Mouse (Mus musculus) midbrain, embryonic 16.5 days (tissue): Measurements from ENCODE around the gene Tmem86a. TPM values are rescaled to one million over a fixed set of nuclear protein-coding genes. Genes with fewer than 3 reads are reported as not detected.

Experiments
- ATAC-seq: fragments of 200-750 bp; cut with Nextera tagmentation; 2 replicates; pipeline ENCODE4 v1.8.0; 2017; ENCODE audit warnings: moderate TSS enrichment
- H3K27ac ChIP-seq: fragments of 300-500 bp; sonication (generic); 2 replicates; pipeline ENCODE4 v1.5.1; 2014; ENCODE audit warnings: mild to moderate bottlenecking, low read length, mixed read lengths
- H3K27me3 ChIP-seq: fragments of 300-500 bp; sonication (generic); 2 replicates; pipeline ENCODE4 v1.6.1; 2014; ENCODE audit warnings: low read depth, low read length, mixed read lengths; ENCODE audit not compliant: control insufficient read depth, insufficient read depth
- H3K36me3 ChIP-seq: fragments of 300-500 bp; sonication (generic); 2 replicates; pipeline ENCODE4 v1.6.1; 2014; ENCODE audit warnings: mild to moderate bottlenecking, low read length, moderate library complexity, mixed read lengths; ENCODE audit not compliant: control insufficient read depth, insufficient read depth
- H3K4me1 ChIP-seq: fragments of 300-500 bp; sonication (generic); 2 replicates; pipeline ENCODE4 v1.6.1; 2014; ENCODE audit warnings: mild to moderate bottlenecking, low read length, mixed read lengths; ENCODE audit not compliant: control insufficient read depth, insufficient read depth
- H3K4me2 ChIP-seq: fragments of 300-500 bp; sonication (generic); 2 replicates; pipeline ENCODE4 v1.6.1; 2014; ENCODE audit warnings: mild to moderate bottlenecking, low read length, mixed read lengths
- H3K4me3 ChIP-seq: fragments of 300-500 bp; sonication (generic); 2 replicates; pipeline ENCODE4 v1.5.1; 2014; ENCODE audit warnings: low read depth, mild to moderate bottlenecking, low read length, moderate library complexity, mixed read lengths
- H3K9ac ChIP-seq: fragments of 300-500 bp; sonication (generic); 2 replicates; pipeline ENCODE4 v1.6.1; 2014; ENCODE audit warnings: low read depth, low read length, mixed read lengths
- H3K9me3 ChIP-seq: fragments of 300-500 bp; sonication (generic); replicated peaks from 2 replicates; pipeline ENCODE4 v1.6.1; 2014; ENCODE audit warnings: mild to moderate bottlenecking, low read length, mixed read lengths; ENCODE audit not compliant: control insufficient read depth, poor library complexity, severe bottlenecking
- WGBS: fragments of 180-500 bp; shearing (Covaris S2); extraction: QIAGEN DNeasy Blood & Tissue Kit; methylation state at CpG from one replicate; pipeline ENCODE4 v1.1.7; 2014; 5-methylcytosine and 5-hydroxymethylcytosine counted together
- polyA plus RNA-seq: library from polyadenylated mRNA; unstranded; fragments of >200 nt; fragmentation: Nextera tagmentation; extraction: Ambion mirVana; gene quantifications from 2 replicates; pipeline ENCODE4 v1.2.1, GENCODE M21; 2015

The Tmem86a gene
- polyA plus RNA-seq, 1 experiment from 2014 or later, result 24.1 TPM

DNA sequence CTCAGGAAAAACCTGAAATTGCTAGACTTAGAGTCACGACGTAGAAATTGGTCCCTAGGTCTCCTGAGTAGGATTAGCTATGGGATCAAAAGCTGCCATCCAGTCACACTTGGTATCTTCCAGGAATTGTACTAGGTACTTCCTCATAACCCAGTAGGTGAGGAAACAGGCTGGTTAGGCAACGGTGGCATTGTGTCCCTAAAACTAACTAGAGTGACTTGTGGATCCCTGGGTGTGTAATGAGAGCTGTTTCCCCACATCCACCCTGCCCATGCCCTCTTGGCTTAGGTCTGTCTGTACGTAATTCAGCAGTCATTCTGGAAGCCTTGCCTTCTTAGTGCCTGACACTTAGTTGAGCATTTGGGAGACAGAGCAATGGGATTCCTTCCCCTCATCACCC, 5.9 kb downstream of the Tmem86a start:
- peaks cover 13% of the 10 kb centered on the region for H3K4me1 ChIP-seq
- H3K4me2 ChIP-seq, result no peak overlapping the region
- no peaks in the 10 kb centered on the region for H3K36me3 ChIP-seq
- no peaks in the 10 kb centered on the region for H3K9me3 ChIP-seq
- no peak for ATAC-seq
- no peak overlapping the region for H3K27ac ChIP-seq
- no peak overlapping the region for H3K9ac ChIP-seq
- WGBS, result 85% methylated on average over 4 of the region's 4 CpGs
- no peak overlapping the region for H3K4me3 ChIP-seq
- no peaks in the 10 kb centered on the region for H3K27me3 ChIP-seq

DNA sequence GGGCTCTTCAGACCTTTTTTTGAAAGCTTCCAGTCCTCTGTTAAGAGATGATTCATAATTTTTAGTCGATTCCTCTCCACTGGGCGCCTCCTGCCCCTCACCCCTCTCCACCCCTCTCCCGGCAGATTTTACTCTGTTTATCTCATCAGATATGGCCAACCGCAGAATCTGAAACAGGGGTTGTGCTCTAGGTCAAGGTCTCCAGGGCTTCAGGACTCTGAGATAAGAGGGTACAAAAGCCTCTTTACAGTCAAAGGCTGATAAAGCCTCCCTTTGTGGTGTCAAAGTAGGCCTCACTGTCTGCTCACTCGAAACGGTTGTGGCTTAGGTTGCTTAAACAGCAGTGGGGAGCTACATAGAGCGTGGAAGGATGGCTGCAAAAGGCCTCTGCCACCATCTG, 8.9 kb downstream of the Tmem86a start:
- H3K4me2 ChIP-seq, result no peak overlapping the region
- no peaks in the 10 kb centered on the region for H3K27me3 ChIP-seq
- 74% methylated on average over 7 of the region's 7 CpGs for WGBS
- H3K4me3 ChIP-seq, result no peak overlapping the region
- no peak for ATAC-seq
- no peak overlapping the region for H3K27ac ChIP-seq
- no peaks in the 10 kb centered on the region for H3K36me3 ChIP-seq
- no peaks in the 10 kb centered on the region for H3K9me3 ChIP-seq
- no peak overlapping the region for H3K9ac ChIP-seq
- no peaks in the 10 kb centered on the region for H3K4me1 ChIP-seq

DNA sequence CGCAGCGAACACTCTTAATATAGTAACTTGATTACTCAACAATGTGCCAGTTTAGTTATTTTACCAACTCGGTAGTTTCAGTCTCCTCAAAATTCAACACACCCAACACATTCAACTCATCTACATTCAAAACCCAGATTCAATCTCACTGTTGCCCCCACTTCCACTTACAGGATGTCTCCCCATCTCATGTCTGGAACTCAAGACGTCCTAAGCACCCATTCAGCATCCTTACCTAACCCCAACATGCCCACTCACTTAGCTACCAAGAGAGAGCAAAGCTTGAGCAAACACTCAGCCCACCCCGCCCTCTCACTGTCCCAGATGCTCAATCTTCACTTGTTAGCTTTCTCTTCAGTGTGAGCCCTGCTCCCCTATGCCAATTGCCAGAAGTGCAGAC, 11.2 kb downstream of the Tmem86a start:
- no peaks in the 10 kb centered on the region for H3K36me3 ChIP-seq
- H3K9ac ChIP-seq, result no peak overlapping the region
- ATAC-seq, result no peak
- H3K27me3 ChIP-seq, result no peaks in the 10 kb centered on the region
- no peak overlapping the region for H3K27ac ChIP-seq
- no peaks in the 10 kb centered on the region for H3K9me3 ChIP-seq
- WGBS, result 83% methylated on average over 5 of the region's 5 CpGs
- no peak overlapping the region for H3K4me2 ChIP-seq
- H3K4me3 ChIP-seq, result no peak overlapping the region
- H3K4me1 ChIP-seq, result no peaks in the 10 kb centered on the region

DNA sequence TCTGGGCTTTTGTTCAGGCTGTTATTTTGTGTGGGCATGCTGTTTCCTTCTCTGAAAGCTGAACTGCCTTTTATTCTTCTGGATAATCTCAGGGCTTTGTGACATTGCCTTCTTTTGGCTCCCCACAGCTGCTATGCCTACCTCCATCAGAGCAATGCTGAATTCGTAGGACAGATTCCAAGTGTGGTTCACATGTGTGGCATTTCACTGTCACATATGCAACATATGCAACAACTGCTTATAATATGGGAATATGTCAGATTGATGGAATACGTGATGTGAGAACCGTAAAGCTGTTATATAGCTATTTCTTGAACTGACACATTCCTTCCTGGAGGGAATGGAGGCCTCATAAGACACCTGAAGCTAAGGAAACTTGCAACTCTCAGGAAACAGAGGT, 16.5 kb downstream of the Tmem86a start:
- Histone ChIP-seq H3K9ac (no peak overlapping the region), H3K4me2 (no peak overlapping the region), H3K9me3 (no peaks in the 10 kb centered on the region), H3K27me3 (no peaks in the 10 kb centered on the region), H3K36me3 (no peaks in the 10 kb centered on the region), H3K27ac (no peak overlapping the region), H3K4me1 (no peaks in the 10 kb centered on the region), H3K4me3 (no peak overlapping the region)
- no peak for ATAC-seq
- 85% methylated on average over 3 of the region's 3 CpGs for WGBS

DNA sequence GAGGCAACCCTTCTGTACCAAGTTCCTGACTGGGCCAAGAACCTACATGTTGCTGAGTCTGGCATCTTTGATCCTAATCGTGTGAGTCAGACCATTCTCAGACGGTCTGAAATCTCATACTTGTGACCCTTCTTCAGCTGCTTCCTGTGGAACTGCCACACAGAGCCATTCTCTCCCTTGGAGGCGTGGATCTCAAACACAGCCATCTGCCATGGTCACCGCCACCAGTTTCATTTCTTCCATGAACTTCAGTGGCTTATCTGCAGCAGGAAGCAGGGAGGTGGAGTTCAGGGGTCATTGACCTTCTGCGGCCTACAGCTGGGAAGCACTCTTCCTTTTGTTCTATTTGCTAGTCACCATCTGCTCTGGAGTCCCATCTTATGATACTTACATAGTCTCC, 17.5 kb downstream of the Tmem86a start:
- whole genome bisulfite sequencing, result 76% methylated on average over 5 of the region's 5 CpGs
- Histone ChIP-seq H3K27ac (no peak overlapping the region), H3K4me1 (no peaks in the 10 kb centered on the region), H3K9me3 (no peaks in the 10 kb centered on the region), H3K27me3 (no peaks in the 10 kb centered on the region), H3K4me2 (no peak overlapping the region), H3K4me3 (no peak overlapping the region), H3K36me3 (no peaks in the 10 kb centered on the region), H3K9ac (no peak overlapping the region)
- ATAC-seq, result no peak

DNA sequence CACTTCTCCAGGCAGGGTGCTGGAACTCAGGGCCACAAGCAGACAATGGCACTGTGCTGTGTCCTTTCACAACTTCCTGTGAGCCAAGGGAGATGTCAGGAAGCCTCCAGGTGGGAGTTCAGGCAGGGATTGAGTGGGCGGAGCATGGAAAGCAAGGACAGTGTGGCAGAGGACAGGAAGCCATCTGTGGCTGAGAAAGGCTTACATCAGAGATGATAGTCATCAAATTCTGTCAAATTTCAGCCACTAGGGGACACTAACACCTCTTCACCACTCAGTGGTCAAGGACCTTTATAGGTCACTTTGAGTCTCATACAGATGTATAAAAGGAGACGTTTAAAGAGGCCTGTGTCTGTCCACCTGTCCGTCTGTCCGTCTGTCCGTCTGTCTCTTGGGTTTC, 22.1 kb downstream of the Tmem86a start:
- no peaks in the 10 kb centered on the region for H3K27me3 ChIP-seq
- 75% methylated on average over 5 of the region's 5 CpGs for WGBS

DNA sequence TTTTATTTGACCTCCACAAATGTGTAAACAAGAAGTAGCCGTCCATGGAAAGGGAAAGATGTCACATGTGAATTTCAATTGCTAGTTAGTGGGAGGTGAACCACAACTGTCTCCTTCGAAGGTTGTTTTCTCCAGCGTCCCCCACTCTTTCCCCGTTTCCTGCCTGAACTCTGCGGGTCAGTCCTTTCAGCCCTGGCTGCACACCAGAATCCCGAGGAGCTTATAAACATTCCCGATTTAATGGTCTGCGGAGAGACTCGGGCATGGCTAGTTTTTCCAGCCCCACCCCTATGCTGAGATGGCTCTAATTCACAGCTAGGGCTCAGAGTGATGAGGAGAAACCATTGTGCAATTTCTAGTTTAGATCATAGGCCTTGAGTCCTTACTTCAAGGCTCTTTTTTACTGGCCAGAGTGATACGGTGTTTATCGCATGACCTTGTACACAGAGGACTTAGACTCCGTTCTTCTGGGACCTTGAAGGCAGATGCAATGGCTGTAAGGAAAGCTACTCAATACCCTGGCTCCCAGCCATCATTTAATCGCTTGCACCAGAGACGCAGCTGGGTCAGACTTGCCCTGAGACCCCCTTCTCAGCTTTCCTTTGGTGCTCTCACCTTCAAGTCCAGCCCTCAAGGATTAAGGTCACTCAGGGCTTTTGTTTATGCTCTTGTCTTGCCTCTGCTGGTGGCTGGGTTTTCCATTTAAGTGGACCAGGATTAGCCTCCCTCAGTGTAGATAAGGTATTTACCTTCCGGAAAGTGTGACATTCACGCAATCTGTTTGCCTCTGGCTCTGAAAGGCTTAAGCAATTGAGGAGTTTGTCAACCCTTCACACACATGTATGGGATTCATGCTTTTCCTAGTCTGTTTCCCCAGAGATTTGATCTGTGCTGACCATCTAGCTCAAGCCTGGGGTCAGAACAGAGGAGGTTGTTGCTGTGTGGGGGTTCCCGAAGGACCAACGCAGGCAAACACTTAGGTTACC, 23.4 kb downstream of the Tmem86a start:
- no peaks in the 10 kb centered on the region for H3K27me3 ChIP-seq
- peak; percentile 15; the same call in 1 of the 2 replicates for ATAC-seq
- H3K4me2 ChIP-seq, result no peak overlapping the region
- no peaks in the 10 kb centered on the region; the same call in 1 of the 2 replicates for H3K4me1 ChIP-seq
- no peaks in the 10 kb centered on the region for H3K9me3 ChIP-seq
- no peak overlapping the region for H3K9ac ChIP-seq
- H3K36me3 ChIP-seq, result peaks cover 11% of the 10 kb centered on the region
- H3K27ac ChIP-seq, result no peak overlapping the region
- no peak overlapping the region for H3K4me3 ChIP-seq
- 47% methylated on average over 18 of the region's 18 CpGs for WGBS

More for the DNA sequence above, 22.1 kb downstream of the Tmem86a start:
- no peak overlapping the region for H3K4me2 ChIP-seq
- H3K27ac ChIP-seq, result no peak overlapping the region
- no peak overlapping the region for H3K9ac ChIP-seq
- H3K9me3 ChIP-seq, result no peaks in the 10 kb centered on the region
- no peak overlapping the region for H3K4me3 ChIP-seq
- no peak for ATAC-seq
- H3K36me3 ChIP-seq, result peaks cover 2% of the 10 kb centered on the region; the same call in 1 of the 2 replicates
- no peaks in the 10 kb centered on the region; the same call in 1 of the 2 replicates for H3K4me1 ChIP-seq

DNA sequence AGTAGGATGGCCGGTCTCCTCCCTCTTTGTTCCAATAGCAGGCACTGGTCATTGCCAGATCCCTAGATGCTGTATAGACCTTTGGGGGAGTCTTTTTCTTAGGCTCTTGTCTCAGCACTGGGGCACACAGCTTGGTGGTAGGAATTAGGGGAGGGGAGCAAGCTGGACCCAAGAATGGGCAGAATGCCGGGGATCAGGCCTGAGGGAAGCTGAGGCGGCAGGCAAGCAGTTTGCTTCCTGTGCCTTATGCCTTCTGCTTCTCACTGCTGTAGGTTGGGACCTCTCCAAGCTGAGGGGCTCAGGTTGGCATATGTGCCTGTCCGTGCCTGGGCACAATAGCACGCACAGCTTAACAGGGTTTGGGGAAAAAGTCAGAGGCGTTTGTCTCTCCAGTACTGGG, 25.8 kb downstream of the Tmem86a start:
- H3K27me3 ChIP-seq, result no peaks in the 10 kb centered on the region
- H3K9me3 ChIP-seq, result no peaks in the 10 kb centered on the region
- H3K4me3 ChIP-seq, result no peak overlapping the region
- H3K27ac ChIP-seq, result no peak overlapping the region
- H3K4me1 ChIP-seq, result no peaks in the 10 kb centered on the region; the same call in 1 of the 2 replicates
- H3K36me3 ChIP-seq, result peaks cover 20% of the 10 kb centered on the region
- H3K4me2 ChIP-seq, result no peak overlapping the region
- WGBS, result 87% methylated on average over 6 of the region's 6 CpGs
- no peak overlapping the region for H3K9ac ChIP-seq
- ATAC-seq, result no peak

DNA sequence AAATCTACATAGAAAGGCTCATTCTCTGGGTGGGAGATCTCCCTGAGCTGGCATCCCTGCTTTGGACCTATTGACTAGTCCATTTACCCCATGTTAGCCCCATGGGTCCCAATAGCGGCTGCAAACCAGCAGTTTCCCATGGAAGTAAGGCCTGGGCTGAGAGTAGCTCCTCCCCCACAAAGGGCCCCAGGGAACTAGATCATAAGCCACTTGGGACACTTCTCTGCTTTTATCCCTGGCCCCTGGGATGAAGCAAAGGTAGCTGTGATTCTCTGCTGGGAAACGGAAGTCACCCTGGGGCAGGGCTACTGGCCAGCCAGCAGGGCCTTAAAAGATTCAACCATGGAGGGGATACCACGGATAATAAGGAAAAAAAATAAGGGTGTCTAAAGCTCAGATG, 26.3 kb downstream of the Tmem86a start:
- no peaks in the 10 kb centered on the region; the same call in 1 of the 2 replicates for H3K4me1 ChIP-seq
- ATAC-seq, result no peak
- no peak overlapping the region for H3K4me3 ChIP-seq
- no peaks in the 10 kb centered on the region for H3K27me3 ChIP-seq
- no peak overlapping the region for H3K9ac ChIP-seq
- no peak overlapping the region for H3K27ac ChIP-seq
- peaks cover 24% of the 10 kb centered on the region for H3K36me3 ChIP-seq
- H3K9me3 ChIP-seq, result no peaks in the 10 kb centered on the region
- 75% methylated on average over 3 of the region's 3 CpGs for WGBS
- H3K4me2 ChIP-seq, result no peak overlapping the region
